Mouse (Mus musculus): ENCODE results near the gene Npas3.

The Npas3 gene

GRCm38 (mm10) chr12:53801831-53802230, 553.4 kb downstream of the Npas3 start:
- DNase-seq (ENCODE audit: low spot score) = no peak

- DNase-seq (ENCODE audit: low spot score) = no peak
Measured at GRCm38 (mm10) chr12:53802381-53802780, 553.9 kb downstream of the Npas3 start.

- no peak for DNase-seq (ENCODE audit: low spot score)
Measured at GRCm38 (mm10) chr12:53810081-53810480, 561.6 kb downstream of the Npas3 start.

GRCm38 (mm10) chr12:53814291-53814690, 565.8 kb downstream of the Npas3 start:
- DNase-seq (ENCODE audit: low spot score) = no peak

- DNase-seq (ENCODE audit: low spot score) = no peak
Measured at GRCm38 (mm10) chr12:53819982-53820381, 571.5 kb downstream of the Npas3 start.

GRCm38 (mm10) chr12:53822881-53823280, 574.4 kb downstream of the Npas3 start:
- DNase-seq (ENCODE audit: low spot score) = no peak

GRCm38 (mm10) chr12:53825251-53825650, 576.8 kb downstream of the Npas3 start:
- no peak for DNase-seq (ENCODE audit: low spot score)

- no peak for DNase-seq (ENCODE audit: low spot score)
Measured at GRCm38 (mm10) chr12:53825898-53826605, 577.6 kb downstream of the Npas3 start.

GRCm38 (mm10) chr12:53826812-53827211, 578.3 kb downstream of the Npas3 start:
- no peak for DNase-seq (ENCODE audit: low spot score)

- no peak for DNase-seq (ENCODE audit: low spot score)
Measured at GRCm38 (mm10) chr12:53832590-53832989, 584.1 kb downstream of the Npas3 start.

GRCm38 (mm10) chr12:53833348-53833747, 584.9 kb downstream of the Npas3 start:
- no peak for DNase-seq (ENCODE audit: low spot score)

GRCm38 (mm10) chr12:53836031-53836790, 587.7 kb downstream of the Npas3 start:
- DNase-seq (ENCODE audit: low spot score) = no peak

GRCm38 (mm10) chr12:53837408-53837807, 588.9 kb downstream of the Npas3 start:
- DNase-seq (ENCODE audit: low spot score) = no peak

- DNase-seq (ENCODE audit: low spot score) = no peak
Measured at GRCm38 (mm10) chr12:53838541-53838940, 590.1 kb downstream of the Npas3 start.

- peak; percentile 56 for DNase-seq (ENCODE audit: low spot score)
Measured at GRCm38 (mm10) chr12:53841928-53842671, 593.6 kb downstream of the Npas3 start.

- no peak for DNase-seq (ENCODE audit: low spot score)
Measured at GRCm38 (mm10) chr12:53843626-53844025, 595.1 kb downstream of the Npas3 start.

GRCm38 (mm10) chr12:53846154-53846665, 597.7 kb downstream of the Npas3 start:
- no peak for DNase-seq (ENCODE audit: low spot score)

GRCm38 (mm10) chr12:53849263-53849662, 600.8 kb downstream of the Npas3 start:
- no peak for DNase-seq (ENCODE audit: low spot score)

- no peak for DNase-seq (ENCODE audit: low spot score)
Measured at GRCm38 (mm10) chr12:53852432-53852831, 604.0 kb downstream of the Npas3 start.

- no peak for DNase-seq (ENCODE audit: low spot score)
Measured at GRCm38 (mm10) chr12:53860176-53860575, 611.7 kb downstream of the Npas3 start.

- no peak for DNase-seq (ENCODE audit: low spot score)
Measured at GRCm38 (mm10) chr12:53862281-53862680, 613.8 kb downstream of the Npas3 start.

GRCm38 (mm10) chr12:53864436-53865136, 616.1 kb downstream of the Npas3 start:
- no peak for DNase-seq (ENCODE audit: low spot score)

Data from testis, postnatal 10 days (tissue).